Mouse (Mus musculus) Patski (cell line): ENCODE measurements around the gene Pld1. TPM values are rescaled to one million over a fixed set of nuclear protein-coding genes. Genes with fewer than 3 reads are reported as not detected.

Source experiments
- ATAC-seq: fragments of 100-300 bp; one replicate; pipeline ENCODE4 v1.8.0; 2021
- CTCF ChIA-PET: fragments of 350-600 bp; sonication (Branson Sonifier 250); formaldehyde crosslinking; loops from one replicate; lab custom pipeline; 2022; ENCODE audit warnings: inconsistent platforms; lab: Charles Lee
- POLR2A ChIA-PET: fragments of 350-600 bp; sonication (Branson Sonifier 250); formaldehyde crosslinking; loops from one replicate; lab custom pipeline; 2022; ENCODE audit warnings: antibody characterized with exemption, inconsistent platforms; lab: Charles Lee
- DNase-seq: peaks from one replicate; pipeline ENCODE4 v3.0.0-alpha.2; 2011; ENCODE audit warnings: low read depth, low spot score
- H3K27me3 ChIP-seq: fragments of 371-371 bp; one replicate; pipeline ENCODE4 v1.5.1; 2021
- CTCF ChIP-seq: fragments of 100-300 bp; IDR thresholded peaks from one replicate; pipeline ENCODE4 v1.5.1; 2021
- in situ Hi-C: fragments of 300-500 bp; cut with MboI; formaldehyde crosslinking; loops from 3 replicates; pipeline ENCODE4 v1.11.1; 2018; ENCODE audit warnings: low pct_unique_long_range_greater_than_20kb, mixed read lengths
- polyA plus RNA-seq: library from polyadenylated mRNA; unstranded; gene quantifications from one replicate; pipeline ENCODE4 v1.2.3, GENCODE M21; 2021

Pld1 gene
- polyA plus RNA-seq, 1 experiment from 2014 or later = 16.1 TPM

DNA sequence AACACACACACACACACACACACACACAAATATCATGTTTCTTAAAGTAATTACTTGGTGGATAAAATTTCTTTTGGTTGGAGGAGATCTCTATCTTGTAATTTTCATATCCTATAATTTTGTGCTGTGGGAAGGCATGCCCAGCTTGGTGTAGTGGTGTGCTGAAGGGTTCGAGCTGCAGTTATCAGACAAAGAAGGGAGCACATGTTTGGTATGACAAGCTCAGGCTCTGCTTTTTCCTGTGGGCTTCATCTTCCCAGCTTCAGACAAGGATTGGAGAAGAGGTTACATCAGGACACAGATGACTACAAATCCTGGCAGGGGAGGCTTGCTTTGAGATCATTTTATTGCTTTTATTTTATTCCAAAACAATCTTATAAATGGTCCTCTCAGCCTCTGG lies 166.5 kb downstream of the Pld1 start:
- no peak for TF ChIP-seq CTCF
- H3K27me3 ChIP-seq = no peaks in the 10 kb centered on the region
- in situ Hi-C loops = loop anchor here (5.0 to 10.0 kb wide), 3 partner anchors 128 to 390 kb away; partner anchors contain the start of gene Fndc3b
- no peak for ATAC-seq
- POLR2A ChIA-PET = interaction anchor here (0.7 kb wide), 1 partner anchor 66 kb away, joined by 3 read pairs; no protein-coding TSS in a partner anchor
- CTCF ChIA-PET = interaction anchor here (1.1 kb wide), 1 partner anchor 123 kb away, joined by 4 read pairs; no protein-coding TSS in a partner anchor
- no peak for DNase-seq

DNA sequence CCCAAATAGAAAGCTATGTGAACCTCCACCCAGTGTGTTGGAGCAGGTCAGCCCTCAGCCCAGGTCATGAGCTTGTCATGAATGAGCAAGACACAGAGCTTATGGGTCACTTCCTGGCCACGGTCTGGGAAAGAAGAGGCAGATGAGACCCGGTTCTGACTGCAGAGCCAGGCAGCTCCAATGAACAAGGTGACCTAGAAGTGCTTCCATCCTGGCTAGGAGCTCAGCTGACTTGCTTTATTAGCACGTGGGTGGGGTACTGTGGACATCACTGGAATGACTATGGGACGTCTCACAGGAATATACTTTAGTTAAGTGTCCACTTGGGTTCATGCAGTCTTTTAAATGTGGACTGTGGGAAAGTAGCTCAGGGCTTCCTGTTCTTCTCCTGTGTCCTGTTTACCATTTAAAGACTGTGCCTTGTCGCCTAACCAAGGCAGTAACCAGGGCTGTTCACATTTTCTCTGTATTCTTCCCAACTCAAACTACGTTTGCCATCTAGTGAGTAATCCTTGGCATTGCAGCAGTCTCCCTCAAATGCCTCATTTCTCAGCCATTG lies 169.0 kb downstream of the Pld1 start:
- POLR2A ChIA-PET = interaction anchor here (1.1 kb wide), 1 partner anchor 399 kb away, joined by 3 read pairs; no protein-coding TSS in a partner anchor
- ATAC-seq (peak; percentile 71), DNase-seq (peak; percentile 33)
- in situ Hi-C loops = loop anchor here (10.0 kb wide), 2 partner anchors 233 to 393 kb away; partner anchors contain the start of gene Fndc3b
- H3K27me3 ChIP-seq = no peaks in the 10 kb centered on the region
- TF ChIP-seq CTCF = peak; percentile 93
- CTCF ChIA-PET = interaction anchor here (0.7 to 5.0 kb wide), 21 partner anchors 8 to 772 kb away, joined by 3 to 48 read pairs (median 4); no protein-coding TSS in a partner anchor

DNA sequence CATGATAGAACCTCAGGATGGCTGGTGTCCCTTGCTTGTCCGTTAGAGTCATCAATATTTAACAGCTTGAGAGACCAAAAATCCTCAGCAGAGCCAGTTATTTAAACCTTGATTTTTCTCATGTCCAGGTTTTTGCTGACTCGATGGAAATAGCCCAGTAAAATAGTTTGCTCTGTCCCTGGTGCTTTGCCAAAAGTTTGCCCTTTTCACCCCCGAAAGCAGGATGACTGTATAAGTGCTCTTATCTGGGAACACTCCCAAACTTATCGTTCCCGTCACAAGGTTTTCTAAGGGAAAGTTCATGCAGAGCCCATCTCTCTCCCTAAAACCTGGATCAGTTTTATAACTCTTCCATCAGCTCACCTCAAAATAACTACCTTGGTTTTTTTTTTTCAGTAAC lies 173.0 kb downstream of the Pld1 start:
- DNase-seq (no peak), ATAC-seq (no peak)
- H3K27me3 ChIP-seq = no peaks in the 10 kb centered on the region
- in situ Hi-C loops = loop anchor here (5.0 kb wide), 1 partner anchor 644 kb away; no protein-coding TSS in a partner anchor
- POLR2A ChIA-PET = no interaction called here
- CTCF ChIA-PET = no interaction called here
- TF ChIP-seq CTCF = no peak

DNA sequence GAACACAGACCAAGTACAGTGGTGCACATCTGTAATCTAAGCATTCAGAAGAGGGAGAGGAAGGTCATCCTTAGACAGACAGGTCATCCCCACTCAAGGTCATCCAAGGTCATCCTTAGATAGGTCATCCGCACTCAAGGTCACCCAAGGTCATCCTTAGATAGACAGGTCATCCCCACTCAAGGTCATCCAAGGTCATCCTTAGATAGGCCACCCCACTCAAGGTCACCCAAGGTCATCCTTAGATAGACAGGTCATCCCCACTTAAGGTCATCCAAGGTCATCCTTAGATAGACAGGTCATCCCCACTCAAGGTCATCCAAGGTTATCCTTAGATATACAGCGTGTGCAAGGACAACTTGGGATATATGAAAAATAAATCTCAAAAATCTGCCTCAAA lies 175.4 kb downstream of the Pld1 start:
- DNase-seq (no peak), ATAC-seq (no peak)
- no peak for TF ChIP-seq CTCF
- H3K27me3 ChIP-seq = no peaks in the 10 kb centered on the region
- CTCF ChIA-PET = no interaction called here
- POLR2A ChIA-PET = no interaction called here
- in situ Hi-C loops = loop anchor here (5.0 kb wide), 1 partner anchor 647 kb away; no protein-coding TSS in a partner anchor

DNA sequence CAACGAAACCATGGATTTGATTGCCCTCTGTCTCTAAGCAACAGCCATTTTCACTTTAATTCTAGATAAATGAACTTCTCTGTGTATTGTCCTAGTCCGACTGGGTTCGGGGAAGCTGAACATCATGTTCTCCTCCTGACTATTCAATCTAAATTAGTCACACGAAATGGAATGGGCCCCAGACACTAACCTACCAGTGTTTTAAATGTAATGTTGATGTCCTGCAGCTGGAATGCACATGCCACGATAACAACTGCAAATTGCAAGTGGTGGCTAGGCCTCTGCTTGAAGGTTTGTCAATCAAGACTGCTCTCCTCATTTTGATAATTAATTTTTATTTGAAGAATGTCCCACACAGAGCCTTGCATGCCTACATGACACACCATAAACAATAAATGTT lies 203.2 kb downstream of the Pld1 start:
- TF ChIP-seq CTCF = no peak
- ATAC-seq (no peak), DNase-seq (no peak)
- H3K27me3 ChIP-seq = no peaks in the 10 kb centered on the region
- ChIA-PET CTCF (no interaction called here), POLR2A (no interaction called here)
- in situ Hi-C loops = no loop called here

- DNase-seq = no peak
- CTCF ChIA-PET = no interaction called here
- ATAC-seq = no peak
- no peak for TF ChIP-seq CTCF
- POLR2A ChIA-PET = no interaction called here
- H3K27me3 ChIP-seq = no peaks in the 10 kb centered on the region
- in situ Hi-C loops = no loop called here
Measured at GRCm38 (mm10) chr3:28142121-28142520, 203.6 kb downstream of the Pld1 start.

DNA sequence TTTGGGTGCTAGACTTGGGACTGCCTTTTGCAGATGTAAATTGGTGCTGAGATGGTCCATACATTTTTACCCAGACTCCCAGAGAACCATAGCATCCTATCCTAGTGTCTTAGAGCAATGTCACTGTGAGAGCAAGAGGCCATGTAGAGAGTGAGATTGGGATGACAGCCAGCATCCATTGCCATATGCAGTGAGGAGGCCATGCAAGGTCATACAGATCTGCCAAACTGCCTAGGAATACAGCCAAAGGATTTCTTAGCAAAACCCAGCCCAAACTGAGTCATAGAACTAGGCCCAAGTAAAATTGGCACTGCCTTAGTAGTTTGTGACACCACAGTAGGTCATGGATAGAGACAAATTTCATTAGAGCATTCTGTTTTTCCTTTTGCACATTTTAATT lies 206.2 kb downstream of the Pld1 start:
- ATAC-seq (no peak), DNase-seq (no peak)
- TF ChIP-seq CTCF = no peak
- in situ Hi-C loops = no loop called here
- ChIA-PET CTCF (interaction anchor here (1.5 kb wide), 1 partner anchor 13 kb away, joined by 4 read pairs; no protein-coding TSS in a partner anchor), POLR2A (no interaction called here)
- no peaks in the 10 kb centered on the region for H3K27me3 ChIP-seq

- ATAC-seq (no peak), DNase-seq (no peak)
- TF ChIP-seq CTCF = no peak
- in situ Hi-C loops = no loop called here
- ChIA-PET CTCF (interaction anchor here (1.5 kb wide), 1 partner anchor 12 kb away, joined by 4 read pairs; no protein-coding TSS in a partner anchor), POLR2A (no interaction called here)
- no peaks in the 10 kb centered on the region for H3K27me3 ChIP-seq
Measured at GRCm38 (mm10) chr3:28145461-28145860, 207.0 kb downstream of the Pld1 start.

GRCm38 (mm10) chr3:28149656-28150256 lies 211.3 kb downstream of the Pld1 start:
- H3K27me3 ChIP-seq = no peaks in the 10 kb centered on the region
- TF ChIP-seq CTCF = no peak
- ChIA-PET CTCF (no interaction called here), POLR2A (interaction anchor here (0.7 to 1.1 kb wide), 2 partner anchors 394 to 406 kb away, joined by 3 read pairs; no protein-coding TSS in a partner anchor)
- DNase-seq (no peak), ATAC-seq (no peak)
- in situ Hi-C loops = loop anchor here (25.0 kb wide), 1 partner anchor 813 kb away; no protein-coding TSS in a partner anchor

GRCm38 (mm10) chr3:28158006-28158405 lies 219.5 kb downstream of the Pld1 start:
- ATAC-seq = no peak
- no peak for TF ChIP-seq CTCF
- ChIA-PET POLR2A (interaction anchor here (1.0 kb wide), 1 partner anchor 104 kb away, joined by 4 read pairs; no protein-coding TSS in a partner anchor), CTCF (interaction anchor here (0.9 to 1.6 kb wide), 9 partner anchors 9 to 588 kb away, joined by 3 to 4 read pairs (median 3); no protein-coding TSS in a partner anchor)
- H3K27me3 ChIP-seq = no peaks in the 10 kb centered on the region
- DNase-seq = no peak
- in situ Hi-C loops = loop anchor here (25.0 kb wide), 1 partner anchor 804 kb away; no protein-coding TSS in a partner anchor
